Mouse (Mus musculus): ENCODE measurements at regions not wholly inside any gene's neighbourhood (a gene's known extent, or its start where the extent isn't known, plus 50 kb on each side); places are given as distances from the start of the nearest gene placed in this dataset.

DNA sequence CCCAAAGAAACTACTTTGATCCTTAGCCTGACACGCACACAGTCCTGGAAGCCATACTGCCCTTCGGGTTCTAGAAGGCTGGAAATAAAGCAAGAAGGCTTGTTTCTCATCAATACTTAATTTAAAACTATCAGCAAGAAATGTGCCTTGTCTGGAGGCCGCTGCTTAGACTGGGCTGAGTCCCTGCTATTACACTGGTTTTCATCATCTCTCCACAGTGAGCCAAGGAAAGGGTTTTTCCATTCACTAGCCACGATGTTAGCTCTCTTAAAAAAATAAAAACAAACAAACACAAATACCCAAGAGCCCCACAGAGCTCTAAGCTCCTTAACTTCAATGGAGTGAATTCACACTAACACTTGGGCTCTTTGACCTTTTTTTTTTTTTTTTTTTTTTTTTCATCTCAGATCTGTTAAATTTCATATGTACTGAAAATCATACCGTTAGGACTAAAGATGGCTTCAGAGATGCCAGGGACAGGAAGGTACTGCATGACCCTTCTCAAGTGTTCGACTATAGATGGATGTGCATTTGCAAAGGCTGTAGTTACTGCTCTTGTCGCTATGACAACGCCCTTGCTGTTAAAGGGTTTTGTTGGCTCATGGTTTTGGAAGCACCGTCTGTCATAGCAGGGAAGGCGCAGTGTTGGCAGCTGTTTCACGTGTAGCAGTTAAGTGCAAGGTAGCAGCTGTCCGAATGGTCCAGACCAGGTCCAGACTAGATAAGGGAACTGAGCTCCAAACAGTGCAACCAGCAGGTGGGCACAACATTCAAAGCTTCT, 98.1 kb upstream of the Klf14 start:
- Histone ChIP-seq H3K36me3 (ENCODE audit: control insufficient read depth, insufficient read depth, low read length) (peaks cover 10% of the 10 kb centered on the region), H3K27ac (ENCODE audit: control insufficient read depth, insufficient read depth, low read length) (no peak overlapping the region), H3K4me3 (ENCODE audit: control insufficient read depth, insufficient read depth, low read length) (no peak overlapping the region), H3K4me1 (replicated peaks; ENCODE audit: control insufficient read depth, insufficient read depth, low read length) (no peaks in the 10 kb centered on the region), H3K27me3 (ENCODE audit: control insufficient read depth, insufficient read depth, low read length) (no peaks in the 10 kb centered on the region; the same call in 1 of the 2 replicates)
- TF ChIP-seq POLR2A (IDR thresholded peaks at IDR 0.05; ENCODE audit: control insufficient read depth, extremely low read depth, insufficient read depth, low read length, poor library complexity) (no peak), CTCF (IDR thresholded peaks at IDR 0.05; ENCODE audit: borderline replicate concordance, control insufficient read depth, extremely low read depth, insufficient read depth, low read length, poor library complexity) (no peak)
- no peak for DNase-seq
- WGBS, result 97% methylated on average over 12 of the region's 12 CpGs

DNA sequence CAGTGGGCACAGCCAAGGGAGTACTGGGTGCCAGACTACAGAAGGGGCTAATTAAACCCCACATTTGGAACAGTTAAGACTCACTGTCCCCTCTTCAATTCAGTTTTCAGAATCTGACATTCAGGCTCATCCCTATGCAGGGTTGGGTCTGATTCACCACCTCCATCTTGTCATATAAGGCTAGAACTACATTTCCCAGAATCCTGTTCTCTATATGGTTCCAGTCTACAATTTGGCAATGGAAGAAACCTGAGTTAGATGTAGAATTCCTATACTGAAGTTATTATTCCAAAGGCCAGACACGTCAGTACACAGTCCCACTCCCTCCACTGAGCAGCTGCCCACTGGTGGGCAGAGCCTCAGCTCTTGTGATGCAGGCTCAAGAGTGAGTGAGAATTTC, 99.4 kb upstream of the Klf14 start:
- 92% methylated on average over 1 of the region's 1 CpGs for WGBS
- no peak for DNase-seq
- TF ChIP-seq CTCF (IDR thresholded peaks at IDR 0.05; ENCODE audit: borderline replicate concordance, control insufficient read depth, extremely low read depth, insufficient read depth, low read length, poor library complexity) (no peak), POLR2A (IDR thresholded peaks at IDR 0.05; ENCODE audit: control insufficient read depth, extremely low read depth, insufficient read depth, low read length, poor library complexity) (no peak)
- peaks cover 10% of the 10 kb centered on the region for H3K36me3 ChIP-seq (ENCODE audit: control insufficient read depth, insufficient read depth, low read length)
- H3K27me3 ChIP-seq (ENCODE audit: control insufficient read depth, insufficient read depth, low read length), result no peaks in the 10 kb centered on the region; the same call in 1 of the 2 replicates
- H3K27ac ChIP-seq (ENCODE audit: control insufficient read depth, insufficient read depth, low read length), result no peak overlapping the region
- H3K4me3 ChIP-seq (ENCODE audit: control insufficient read depth, insufficient read depth, low read length), result no peak overlapping the region
- no peaks in the 10 kb centered on the region for H3K4me1 ChIP-seq (replicated peaks; ENCODE audit: control insufficient read depth, insufficient read depth, low read length)

DNA sequence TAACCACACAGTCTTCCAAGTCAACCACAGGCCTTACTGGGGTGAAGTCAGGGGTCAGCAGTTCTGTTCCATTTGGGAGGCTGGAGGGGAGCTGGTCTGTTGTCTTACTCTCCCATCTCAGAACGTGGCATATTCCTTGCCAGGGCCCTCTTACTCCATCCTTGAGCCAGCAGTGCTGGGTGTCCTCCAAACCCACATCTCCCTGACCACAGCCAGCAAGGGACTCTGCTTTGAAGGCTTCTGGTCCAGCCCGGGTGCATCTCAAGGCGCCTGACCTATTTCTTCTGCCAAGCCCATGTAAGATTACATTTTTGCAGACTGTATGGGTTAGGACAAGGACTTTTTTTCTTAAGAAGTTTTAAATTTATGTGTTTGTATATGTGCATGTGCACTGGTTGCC, 100.1 kb upstream of the Klf14 start:
- no peak for DNase-seq
- TF ChIP-seq POLR2A (IDR thresholded peaks at IDR 0.05; ENCODE audit: control insufficient read depth, extremely low read depth, insufficient read depth, low read length, poor library complexity) (no peak), CTCF (IDR thresholded peaks at IDR 0.05; ENCODE audit: borderline replicate concordance, control insufficient read depth, extremely low read depth, insufficient read depth, low read length, poor library complexity) (no peak)
- WGBS, result 69% methylated on average over 3 of the region's 3 CpGs

DNA sequence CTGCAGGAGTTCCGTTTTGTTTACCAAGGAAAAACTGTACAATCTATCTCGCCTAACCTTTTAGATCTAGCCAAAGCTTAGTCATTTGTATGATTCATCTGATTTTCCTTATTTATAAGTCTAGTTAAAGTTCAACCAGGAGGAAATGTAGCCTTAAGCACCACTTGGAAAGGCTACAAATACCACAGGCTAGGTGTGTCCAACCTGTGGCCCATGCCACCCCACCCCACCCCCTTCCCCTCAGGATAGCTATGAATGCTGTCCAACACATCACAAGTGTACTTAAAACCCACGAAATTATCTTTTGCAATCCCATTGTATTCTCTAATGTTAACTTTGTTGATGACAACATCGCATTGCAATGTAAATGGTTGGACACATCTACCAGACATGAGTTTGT, 102.9 kb upstream of the Klf14 start:
- peaks cover 13% of the 10 kb centered on the region for H3K36me3 ChIP-seq (ENCODE audit: control insufficient read depth, insufficient read depth, low read length)
- H3K27me3 ChIP-seq (ENCODE audit: control insufficient read depth, insufficient read depth, low read length), result no peaks in the 10 kb centered on the region; the same call in 1 of the 2 replicates
- WGBS, result 94% methylated on average over 4 of the region's 4 CpGs
- H3K4me3 ChIP-seq (ENCODE audit: control insufficient read depth, insufficient read depth, low read length), result no peak overlapping the region
- DNase-seq, result no peak
- no peak overlapping the region for H3K27ac ChIP-seq (ENCODE audit: control insufficient read depth, insufficient read depth, low read length)
- no peak for TF ChIP-seq POLR2A (IDR thresholded peaks at IDR 0.05; ENCODE audit: control insufficient read depth, extremely low read depth, insufficient read depth, low read length, poor library complexity)
- no peak for TF ChIP-seq CTCF (IDR thresholded peaks at IDR 0.05; ENCODE audit: borderline replicate concordance, control insufficient read depth, extremely low read depth, insufficient read depth, low read length, poor library complexity)
- H3K4me1 ChIP-seq (replicated peaks; ENCODE audit: control insufficient read depth, insufficient read depth, low read length), result no peaks in the 10 kb centered on the region

More for the DNA sequence above, 100.1 kb upstream of the Klf14 start:
- no peaks in the 10 kb centered on the region; the same call in 1 of the 2 replicates for H3K27me3 ChIP-seq (ENCODE audit: control insufficient read depth, insufficient read depth, low read length)
- H3K4me1 ChIP-seq (replicated peaks; ENCODE audit: control insufficient read depth, insufficient read depth, low read length), result no peaks in the 10 kb centered on the region
- H3K27ac ChIP-seq (ENCODE audit: control insufficient read depth, insufficient read depth, low read length), result no peak overlapping the region
- H3K36me3 ChIP-seq (ENCODE audit: control insufficient read depth, insufficient read depth, low read length), result peaks cover 10% of the 10 kb centered on the region
- no peak overlapping the region for H3K4me3 ChIP-seq (ENCODE audit: control insufficient read depth, insufficient read depth, low read length)

- H3K4me3 ChIP-seq (ENCODE audit: control insufficient read depth, insufficient read depth, low read length), result no peak overlapping the region
- no peak overlapping the region for H3K27ac ChIP-seq (ENCODE audit: control insufficient read depth, insufficient read depth, low read length)
- WGBS, result 95% methylated on average over 9 of the region's 9 CpGs
- H3K36me3 ChIP-seq (ENCODE audit: control insufficient read depth, insufficient read depth, low read length), result peaks cover 13% of the 10 kb centered on the region
- no peaks in the 10 kb centered on the region for H3K4me1 ChIP-seq (replicated peaks; ENCODE audit: control insufficient read depth, insufficient read depth, low read length)
- DNase-seq, result no peak
- TF ChIP-seq POLR2A (IDR thresholded peaks at IDR 0.05; ENCODE audit: control insufficient read depth, extremely low read depth, insufficient read depth, low read length, poor library complexity), result no peak
- TF ChIP-seq CTCF (IDR thresholded peaks at IDR 0.05; ENCODE audit: borderline replicate concordance, control insufficient read depth, extremely low read depth, insufficient read depth, low read length, poor library complexity), result no peak
- H3K27me3 ChIP-seq (ENCODE audit: control insufficient read depth, insufficient read depth, low read length), result no peaks in the 10 kb centered on the region
These were observed 106.5 kb upstream of the Klf14 start for GRCm38 (mm10) chr6:31065419-31065818.

DNA sequence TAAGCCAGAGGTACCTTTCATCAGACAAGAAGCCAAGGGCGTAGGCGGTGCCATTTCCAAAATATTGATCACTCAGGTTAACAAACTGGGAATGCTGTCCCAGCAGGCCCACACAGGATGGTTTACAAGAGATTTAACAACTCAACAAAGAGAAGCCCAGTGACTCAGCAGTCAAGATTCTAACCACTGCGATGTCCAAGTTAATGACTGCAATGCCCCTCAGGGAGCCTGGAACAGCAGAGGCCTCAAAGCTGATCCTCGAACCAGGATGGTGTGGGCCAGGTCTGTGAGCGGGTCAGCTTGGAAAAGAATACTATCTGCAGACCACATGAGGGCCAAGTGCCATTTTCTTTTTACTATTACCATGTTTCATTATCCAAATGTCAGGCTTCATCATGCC, 108.0 kb upstream of the Klf14 start:
- no peak for DNase-seq
- Histone ChIP-seq H3K27me3 (ENCODE audit: control insufficient read depth, insufficient read depth, low read length) (no peaks in the 10 kb centered on the region), H3K4me1 (replicated peaks; ENCODE audit: control insufficient read depth, insufficient read depth, low read length) (peaks cover 4% of the 10 kb centered on the region), H3K27ac (ENCODE audit: control insufficient read depth, insufficient read depth, low read length) (no peak overlapping the region), H3K4me3 (ENCODE audit: control insufficient read depth, insufficient read depth, low read length) (no peak overlapping the region), H3K36me3 (ENCODE audit: control insufficient read depth, insufficient read depth, low read length) (peaks cover 3% of the 10 kb centered on the region; the same call in 1 of the 2 replicates)
- TF ChIP-seq CTCF (IDR thresholded peaks at IDR 0.05; ENCODE audit: borderline replicate concordance, control insufficient read depth, extremely low read depth, insufficient read depth, low read length, poor library complexity), result no peak
- TF ChIP-seq POLR2A (IDR thresholded peaks at IDR 0.05; ENCODE audit: control insufficient read depth, extremely low read depth, insufficient read depth, low read length, poor library complexity), result no peak
- 99% methylated on average over 5 of the region's 5 CpGs for WGBS

Measured in thymus, adult 2 months (tissue).